Mouse (Mus musculus): ENCODE measurements at regions not wholly inside any gene's neighbourhood (a gene's known extent, or its start where the extent isn't known, plus 50 kb on each side); places are given as distances from the start of the nearest gene placed in this dataset.

DNA sequence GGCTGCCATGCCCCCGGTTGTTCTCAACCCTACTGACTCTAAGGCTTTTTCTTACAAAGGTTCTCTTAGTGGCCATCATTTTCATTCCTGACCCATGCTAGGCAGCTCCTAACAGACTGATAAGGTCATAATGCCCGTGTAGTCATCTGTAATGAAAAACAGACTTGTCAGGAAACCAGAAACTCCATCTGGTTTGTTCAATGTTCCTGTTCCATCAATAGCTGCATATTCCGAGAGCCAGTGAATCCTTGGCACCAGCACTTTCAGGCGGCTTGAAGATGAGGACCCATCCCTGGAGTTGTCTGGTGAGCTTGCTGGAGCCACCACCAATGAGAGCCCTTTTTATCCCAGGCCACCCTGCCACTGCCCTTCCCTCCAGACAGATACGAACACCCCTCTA lies 181.7 kb upstream of the Klf14 start:
- no peak for ATAC-seq (replicated peaks; ENCODE audit: insufficient number of reproducible peaks, low FRiP score, low TSS enrichment, poor library complexity, severe bottlenecking)

DNA sequence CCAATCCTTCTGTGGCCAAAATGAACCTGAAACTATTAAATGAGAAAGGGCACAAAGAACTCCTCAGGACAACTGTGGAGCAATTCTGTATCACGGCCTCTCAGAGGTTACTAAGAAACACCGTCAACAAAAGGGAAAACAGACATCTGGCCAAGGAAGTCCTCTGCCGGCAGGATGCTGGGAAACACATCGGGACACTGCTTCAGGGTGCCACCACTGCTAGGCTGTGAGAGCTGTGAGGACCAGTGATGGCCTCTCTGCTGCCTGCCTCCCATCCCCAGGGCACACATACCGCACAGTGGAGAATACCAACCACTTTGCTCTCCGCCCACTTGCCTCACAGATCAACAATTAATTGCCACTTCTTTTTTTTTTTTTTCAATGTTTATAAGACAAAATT lies 182.6 kb upstream of the Klf14 start:
- no peak for ATAC-seq (replicated peaks; ENCODE audit: insufficient number of reproducible peaks, low FRiP score, low TSS enrichment, poor library complexity, severe bottlenecking)

DNA sequence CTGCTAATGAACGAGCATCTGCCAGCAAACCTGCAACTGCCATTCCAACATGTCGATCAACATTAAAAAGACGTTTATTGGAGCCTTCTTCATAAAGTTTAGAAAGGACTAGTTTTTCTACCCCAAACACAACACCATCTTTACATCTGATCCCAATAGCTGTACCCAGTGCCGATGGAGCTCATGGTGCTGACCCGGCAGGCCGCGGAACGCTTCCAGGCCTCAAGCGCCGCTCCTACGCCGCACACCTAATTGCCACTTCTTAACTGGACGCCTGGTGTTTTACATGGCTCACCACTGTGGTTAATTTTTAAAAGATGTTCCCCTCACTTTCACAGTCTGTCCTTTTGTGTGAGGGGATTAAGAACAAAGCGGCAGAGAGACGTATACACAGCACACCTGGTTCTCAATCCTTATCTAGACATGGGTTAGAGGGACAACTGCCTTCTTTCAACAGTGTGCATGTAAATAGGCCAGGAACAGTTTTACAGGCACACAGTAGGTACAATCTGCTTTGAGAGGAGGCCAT lies 183.7 kb upstream of the Klf14 start:
- ATAC-seq (replicated peaks; ENCODE audit: insufficient number of reproducible peaks, low FRiP score, low TSS enrichment, poor library complexity, severe bottlenecking): 0 out of 2 replicates have a peak, but pooled peaks have one; percentile 37

GRCm38 (mm10) chr6:31145687-31146086 lies 186.8 kb upstream of the Klf14 start:
- peak; percentile 38; the same call in 1 of the 2 replicates for ATAC-seq (replicated peaks; ENCODE audit: insufficient number of reproducible peaks, low FRiP score, low TSS enrichment, poor library complexity, severe bottlenecking)

DNA sequence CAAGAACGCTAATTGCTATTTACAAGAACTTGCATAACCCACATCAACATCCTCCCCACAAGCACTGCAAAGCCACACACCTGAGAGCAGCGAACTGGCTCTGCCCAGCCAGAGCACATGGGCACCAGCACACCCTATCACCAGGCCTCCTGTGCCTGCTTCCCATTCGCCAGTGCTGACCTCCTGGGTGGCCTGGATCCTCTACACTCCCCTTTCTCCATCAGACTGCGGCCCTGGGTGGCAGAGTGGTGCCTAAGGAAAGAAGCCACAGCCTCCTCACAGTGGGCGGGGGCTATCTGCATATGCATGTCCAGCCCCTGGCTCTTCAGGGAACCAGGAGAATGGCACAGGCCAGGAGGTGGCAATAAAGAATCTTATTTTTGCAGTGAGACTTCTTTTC lies 187.9 kb upstream of the Klf14 start:
- no peak for ATAC-seq (replicated peaks; ENCODE audit: insufficient number of reproducible peaks, low FRiP score, low TSS enrichment, poor library complexity, severe bottlenecking)

- no peak for ATAC-seq (replicated peaks; ENCODE audit: insufficient number of reproducible peaks, low FRiP score, low TSS enrichment, poor library complexity, severe bottlenecking)
Measured at GRCm38 (mm10) chr6:31147682-31148081, 188.8 kb upstream of the Klf14 start.

GRCm38 (mm10) chr6:31148311-31148856 lies 189.5 kb upstream of the Klf14 start:
- no peak for ATAC-seq (replicated peaks; ENCODE audit: insufficient number of reproducible peaks, low FRiP score, low TSS enrichment, poor library complexity, severe bottlenecking)

DNA sequence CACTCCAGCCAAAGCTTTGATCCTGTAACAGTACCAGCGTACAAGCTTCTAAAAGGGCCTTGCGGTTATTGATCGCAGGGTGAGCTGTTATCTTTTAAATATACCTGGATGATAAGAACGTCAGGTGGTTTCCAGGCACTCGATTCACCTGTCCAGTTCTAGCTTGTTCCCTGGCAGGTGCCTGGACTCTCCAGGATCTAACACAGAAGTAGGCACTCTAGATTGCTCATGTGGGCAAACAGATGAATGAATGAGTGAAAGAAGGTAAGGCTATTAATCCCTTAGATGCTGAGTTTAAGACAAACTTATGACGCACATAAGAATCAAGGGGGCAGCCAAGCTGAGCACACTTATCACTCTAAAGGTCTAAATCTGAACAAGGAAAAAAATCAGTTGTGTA lies 190.3 kb upstream of the Klf14 start:
- no peak for ATAC-seq (replicated peaks; ENCODE audit: insufficient number of reproducible peaks, low FRiP score, low TSS enrichment, poor library complexity, severe bottlenecking)

GRCm38 (mm10) chr6:31150416-31150815 lies 191.5 kb upstream of the Klf14 start:
- ATAC-seq (replicated peaks; ENCODE audit: insufficient number of reproducible peaks, low FRiP score, low TSS enrichment, poor library complexity, severe bottlenecking): no peak

DNA sequence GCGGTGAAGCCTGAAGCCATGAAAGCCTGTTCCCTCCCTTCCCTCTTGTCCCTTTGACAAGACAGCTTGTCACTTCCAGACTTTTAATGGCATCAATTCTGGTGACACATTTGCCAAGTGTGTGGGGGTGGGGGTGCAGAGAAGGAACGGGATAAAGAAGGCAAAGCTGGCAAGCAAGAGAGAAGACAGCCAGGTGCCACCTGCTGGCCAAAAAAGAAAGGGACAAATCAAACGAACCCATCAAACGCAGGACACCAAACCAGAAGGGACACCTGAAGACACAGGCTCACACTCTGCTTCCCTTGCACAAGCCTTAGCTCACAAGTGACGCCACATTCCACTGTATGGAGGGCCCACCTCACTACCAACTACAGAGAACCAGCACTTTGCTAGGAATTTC lies 197.0 kb upstream of the Klf14 start:
- no peak for ATAC-seq (replicated peaks; ENCODE audit: insufficient number of reproducible peaks, low FRiP score, low TSS enrichment, poor library complexity, severe bottlenecking)

DNA sequence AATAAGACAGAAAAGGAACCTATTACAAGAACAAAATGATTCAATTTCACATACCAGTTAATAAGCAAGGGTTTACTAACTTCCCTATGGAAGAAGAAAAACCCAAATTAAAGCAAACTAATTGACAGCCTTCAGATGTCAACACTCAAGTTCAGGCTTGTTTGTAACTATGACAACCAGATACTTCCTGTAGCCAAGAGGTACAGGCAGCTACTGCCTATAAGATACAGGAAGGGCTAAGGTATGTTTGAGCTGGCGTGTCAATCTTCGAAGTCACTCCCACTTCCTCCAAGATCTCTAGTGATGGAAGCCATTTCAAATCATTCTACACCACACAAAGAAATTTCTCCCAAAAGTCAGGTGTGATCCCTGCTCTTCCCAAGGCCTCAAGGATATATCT lies 198.1 kb upstream of the Klf14 start:
- peak; percentile 74 for ATAC-seq (replicated peaks; ENCODE audit: insufficient number of reproducible peaks, low FRiP score, low TSS enrichment, poor library complexity, severe bottlenecking)

DNA sequence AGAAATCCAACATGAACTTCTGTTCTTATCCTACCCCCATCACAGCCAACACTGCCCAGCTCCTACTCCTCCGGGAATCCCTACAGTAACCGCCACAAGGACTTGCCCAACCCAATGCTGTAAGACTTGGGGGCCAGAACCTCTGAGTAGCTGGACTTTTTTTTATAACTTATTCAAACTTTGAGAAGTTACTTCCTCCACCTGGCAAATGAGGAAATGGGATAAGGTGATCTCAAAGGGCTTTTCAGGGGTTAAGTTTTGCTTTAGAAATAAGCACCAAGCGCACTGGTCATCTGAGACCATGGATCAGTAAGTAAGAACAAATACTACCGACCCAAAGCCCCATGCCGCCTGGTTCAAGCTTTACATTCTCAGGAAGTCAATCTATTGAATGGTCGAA lies 198.6 kb upstream of the Klf14 start:
- no peak for ATAC-seq (replicated peaks; ENCODE audit: insufficient number of reproducible peaks, low FRiP score, low TSS enrichment, poor library complexity, severe bottlenecking)

- no peak for ATAC-seq (replicated peaks; ENCODE audit: insufficient number of reproducible peaks, low FRiP score, low TSS enrichment, poor library complexity, severe bottlenecking)
Measured at GRCm38 (mm10) chr6:31158648-31159047, 199.8 kb upstream of the Klf14 start.

DNA sequence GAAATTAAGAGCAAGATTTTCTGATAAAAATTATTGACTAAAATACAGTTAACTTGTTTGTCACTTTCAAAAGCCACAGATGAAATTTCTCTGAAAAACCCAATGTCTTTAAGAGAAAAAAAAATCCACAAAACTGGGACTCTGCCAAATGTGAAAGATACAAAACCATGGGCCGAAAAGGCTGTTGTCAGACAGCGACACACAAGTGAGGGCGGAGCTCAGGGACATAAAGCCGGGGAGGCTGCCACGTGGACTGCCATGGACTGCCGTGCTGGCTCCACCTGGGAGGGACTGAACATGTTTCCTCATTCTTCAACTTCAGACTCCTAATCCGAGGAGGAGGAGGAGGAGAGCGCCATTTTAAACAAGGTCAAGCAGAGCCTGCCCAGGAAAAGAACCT lies 200.4 kb upstream of the Klf14 start:
- ATAC-seq (replicated peaks; ENCODE audit: insufficient number of reproducible peaks, low FRiP score, low TSS enrichment, poor library complexity, severe bottlenecking): no peak

DNA sequence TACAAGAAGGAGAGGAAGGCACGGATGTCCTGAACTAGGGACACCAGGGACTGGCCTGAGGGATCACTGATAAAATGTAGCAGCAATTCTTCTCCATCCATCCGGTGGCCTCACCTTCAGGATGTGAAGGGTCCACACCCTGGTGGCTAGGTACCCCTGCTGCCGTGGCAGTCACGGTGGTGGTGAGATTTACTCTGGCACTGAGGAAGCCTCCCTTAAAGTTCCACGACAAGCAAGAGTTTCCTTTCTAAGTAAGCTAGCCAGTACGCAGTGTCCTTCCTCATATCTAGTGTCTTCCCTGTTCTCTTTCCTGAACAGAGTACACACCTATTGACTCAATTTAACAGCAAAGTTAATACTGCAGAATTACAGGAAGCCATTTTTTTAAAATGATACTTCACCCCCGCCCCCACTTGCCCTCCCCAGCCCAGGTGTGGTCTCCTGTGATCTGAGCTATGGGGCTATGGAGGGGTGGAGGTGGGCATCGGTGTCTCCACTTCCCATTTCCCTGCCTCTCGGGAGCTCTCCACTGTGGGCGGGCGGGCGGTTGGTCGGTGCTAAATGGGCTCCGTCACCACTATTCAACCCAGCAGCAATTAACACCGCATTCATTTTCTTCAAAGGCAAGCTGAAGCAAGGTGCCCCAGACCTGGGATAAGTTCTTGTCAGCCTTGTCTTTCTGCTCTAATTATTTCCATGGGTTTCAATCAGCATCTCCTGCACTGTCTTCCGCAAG lies 201.2 kb upstream of the Klf14 start:
- ATAC-seq (replicated peaks; ENCODE audit: insufficient number of reproducible peaks, low FRiP score, low TSS enrichment, poor library complexity, severe bottlenecking): no peak

GRCm38 (mm10) chr6:31161445-31162340 lies 202.8 kb upstream of the Klf14 start:
- ATAC-seq (replicated peaks; ENCODE audit: insufficient number of reproducible peaks, low FRiP score, low TSS enrichment, poor library complexity, severe bottlenecking): no peak

DNA sequence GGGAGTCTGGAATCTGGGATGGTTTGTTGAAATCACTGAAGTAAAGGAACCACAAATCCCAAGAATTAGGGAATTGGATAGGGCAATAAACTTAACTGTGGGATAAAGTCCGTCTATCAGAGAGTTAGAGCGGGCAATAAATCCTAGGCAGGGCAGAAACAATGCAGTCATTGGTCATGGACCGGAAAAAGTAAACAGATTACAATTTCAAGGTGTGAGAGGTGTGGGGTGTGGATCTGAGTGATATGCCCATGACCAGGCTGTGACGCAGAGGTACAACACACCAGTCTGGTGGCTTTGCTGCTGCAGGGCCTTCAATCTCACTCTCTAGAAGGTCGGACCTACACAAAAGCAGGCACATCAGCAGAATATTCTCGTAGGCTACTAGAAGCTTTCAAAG lies 206.1 kb upstream of the Klf14 start:
- no peak for ATAC-seq (replicated peaks; ENCODE audit: insufficient number of reproducible peaks, low FRiP score, low TSS enrichment, poor library complexity, severe bottlenecking)

- no peak for ATAC-seq (replicated peaks; ENCODE audit: insufficient number of reproducible peaks, low FRiP score, low TSS enrichment, poor library complexity, severe bottlenecking)
Measured at GRCm38 (mm10) chr6:31166347-31166746, 207.5 kb upstream of the Klf14 start.

GRCm38 (mm10) chr6:31167732-31168131 lies 208.9 kb upstream of the Klf14 start:
- no peak for ATAC-seq (replicated peaks; ENCODE audit: insufficient number of reproducible peaks, low FRiP score, low TSS enrichment, poor library complexity, severe bottlenecking)
